Mouse (Mus musculus) liver, postnatal 0 days (tissue): Measurements from ENCODE around the gene Grid1. TPM values are rescaled to one million over a fixed set of nuclear protein-coding genes. Genes with fewer than 3 reads are reported as not detected.

Experiments used
- ATAC-seq: fragments of 200-750 bp; cut with Nextera tagmentation; 2 replicates; pipeline ENCODE4 v1.8.0; 2017; ENCODE audit warnings: mild to moderate bottlenecking, moderate library complexity
- DNase-seq: peaks from one replicate; pipeline ENCODE4 v3.0.0-alpha.2; 2016
- H3K27ac ChIP-seq: fragments of 300-500 bp; sonication (generic); 2 replicates; pipeline ENCODE4 v1.5.1; 2014; ENCODE audit warnings: antibody characterized with exemption, moderate library complexity, mild to moderate bottlenecking, low read depth
- H3K27me3 ChIP-seq: fragments of 300-500 bp; sonication (generic); 2 replicates; pipeline ENCODE4 v1.6.1; 2014; ENCODE audit warnings: low read length, control low read depth, mixed read lengths; ENCODE audit not compliant: insufficient read depth
- H3K36me3 ChIP-seq: fragments of 300-500 bp; sonication (generic); replicated peaks from 2 replicates; pipeline ENCODE4 v1.6.1; 2014; ENCODE audit warnings: mild to moderate bottlenecking, control low read depth, low read length, moderate library complexity, mixed read lengths; ENCODE audit not compliant: insufficient read depth
- H3K4me1 ChIP-seq: fragments of 300-500 bp; sonication (generic); 2 replicates; pipeline ENCODE4 v1.6.1; 2014; ENCODE audit warnings: antibody characterized with exemption, mild to moderate bottlenecking, control low read depth; ENCODE audit not compliant: insufficient read depth
- H3K4me2 ChIP-seq: fragments of 300-500 bp; sonication (generic); 2 replicates; pipeline ENCODE4 v1.6.1; 2014; ENCODE audit warnings: low read depth, mild to moderate bottlenecking, low read length, moderate library complexity, mixed read lengths
- H3K4me3 ChIP-seq: fragments of 300-500 bp; sonication (generic); 2 replicates; pipeline ENCODE4 v1.5.1; 2014; ENCODE audit warnings: low read depth, low read length
- H3K9ac ChIP-seq: fragments of 300-500 bp; sonication (generic); replicated peaks from 2 replicates; pipeline ENCODE4 v1.6.1; 2014; ENCODE audit warnings: mild to moderate bottlenecking, moderate library complexity
- H3K9me3 ChIP-seq: fragments of 300-500 bp; sonication (generic); 2 replicates; pipeline ENCODE4 v1.6.1; 2016; ENCODE audit warnings: mild to moderate bottlenecking, control low read depth, low read length, mixed read lengths
- CTCF ChIP-seq: sonication (generic); IDR thresholded peaks from 2 replicates; pipeline ENCODE4 v1.5.1; 2016; ENCODE audit warnings: antibody characterized with exemption, low read depth
- EP300 ChIP-seq: IDR thresholded peaks from 2 replicates; pipeline ENCODE4 v1.6.1; 2016; ENCODE audit warnings: antibody characterized with exemption, low read depth, mild to moderate bottlenecking
- WGBS: fragments of 180-500 bp; shearing (Covaris S2); extraction: QIAGEN DNeasy Blood & Tissue Kit; methylation state at CpG from one replicate; pipeline ENCODE4 v1.1.7; 2014; ENCODE audit not compliant: insufficient replicate concordance; 5-methylcytosine and 5-hydroxymethylcytosine counted together
- polyA plus RNA-seq: library from polyadenylated mRNA; unstranded; fragments of >200 nt; fragmentation: Nextera tagmentation; extraction: Ambion mirVana; gene quantifications from 2 replicates; pipeline ENCODE4 v1.2.1, GENCODE M21; 2015

Grid1 gene
- polyA plus RNA-seq, 1 experiment from 2014 or later, result not detected

DNA sequence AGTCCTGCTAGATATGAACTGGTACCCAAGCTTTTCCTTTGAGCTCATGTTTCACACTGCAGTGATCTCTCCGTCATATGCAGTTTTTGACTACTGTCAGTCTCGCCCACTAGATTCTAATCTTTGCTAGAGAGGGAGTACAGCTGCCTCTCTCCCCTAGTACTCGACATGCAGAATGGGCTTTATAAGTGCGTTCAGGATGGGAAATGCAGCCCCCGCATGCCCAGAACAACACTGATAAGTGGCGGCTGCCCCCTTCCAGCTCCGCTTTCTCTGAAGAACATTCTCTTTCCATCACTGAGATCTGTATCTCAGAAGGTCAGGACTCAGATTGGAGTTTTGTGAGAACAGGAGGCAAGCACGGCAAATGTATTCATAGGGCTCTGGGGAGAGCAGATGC lies 229.3 kb downstream of the Grid1 start:
- Histone ChIP-seq H3K4me1 (no peaks in the 10 kb centered on the region), H3K4me3 (no peak overlapping the region)
- TF ChIP-seq EP300 (no peak), CTCF (no peak)

GRCm38 (mm10) chr14:35054139-35054538 lies 234.2 kb downstream of the Grid1 start:
- ATAC-seq (no peak), DNase-seq (no peak)
- H3K9ac ChIP-seq, result no peak overlapping the region
- H3K27ac ChIP-seq, result no peak overlapping the region
- no peaks in the 10 kb centered on the region for H3K27me3 ChIP-seq
- TF ChIP-seq EP300 (no peak), CTCF (no peak)
- no peaks in the 10 kb centered on the region for H3K9me3 ChIP-seq
- WGBS, result 54% methylated on average over 3 of the region's 3 CpGs
- no peak overlapping the region for H3K4me3 ChIP-seq
- no peak overlapping the region for H3K4me2 ChIP-seq
- no peaks in the 10 kb centered on the region for H3K36me3 ChIP-seq
- no peaks in the 10 kb centered on the region for H3K4me1 ChIP-seq

More for the DNA sequence above, 229.3 kb downstream of the Grid1 start:
- Histone ChIP-seq H3K36me3 (no peaks in the 10 kb centered on the region), H3K4me2 (no peak overlapping the region), H3K27ac (no peak overlapping the region), H3K9me3 (no peaks in the 10 kb centered on the region), H3K27me3 (no peaks in the 10 kb centered on the region), H3K9ac (no peak overlapping the region)
- ATAC-seq (no peak), DNase-seq (no peak)
- 71% methylated on average over 8 of the region's 8 CpGs for WGBS

DNA sequence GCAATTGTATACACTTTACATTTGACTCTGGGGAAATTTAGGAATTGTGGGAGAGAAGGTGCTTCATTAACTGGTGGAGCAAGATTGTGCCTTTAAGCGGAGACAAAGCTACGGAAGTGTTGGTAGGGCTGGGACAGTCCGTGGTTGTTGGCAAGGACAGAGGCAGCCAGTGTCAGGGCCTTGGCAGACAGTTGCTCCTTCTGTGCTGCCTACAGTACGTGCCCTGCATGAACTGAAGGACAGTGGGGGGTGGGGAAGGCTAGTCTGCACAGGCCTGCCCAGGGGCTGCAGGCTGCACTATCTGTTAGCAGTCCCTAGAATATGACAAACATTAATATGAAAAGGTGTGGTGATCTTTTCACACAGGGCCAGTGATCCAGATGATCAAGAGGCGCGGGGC lies 254.7 kb downstream of the Grid1 start:
- Histone ChIP-seq H3K36me3 (no peaks in the 10 kb centered on the region), H3K27me3 (no peaks in the 10 kb centered on the region), H3K9ac (no peak overlapping the region), H3K9me3 (no peaks in the 10 kb centered on the region), H3K4me3 (no peak overlapping the region), H3K4me2 (no peak overlapping the region), H3K4me1 (no peaks in the 10 kb centered on the region), H3K27ac (no peak overlapping the region)
- no peak for TF ChIP-seq EP300
- no peak for TF ChIP-seq CTCF
- DNase-seq (no peak), ATAC-seq (no peak)
- 68% methylated on average over 6 of the region's 6 CpGs for WGBS

DNA sequence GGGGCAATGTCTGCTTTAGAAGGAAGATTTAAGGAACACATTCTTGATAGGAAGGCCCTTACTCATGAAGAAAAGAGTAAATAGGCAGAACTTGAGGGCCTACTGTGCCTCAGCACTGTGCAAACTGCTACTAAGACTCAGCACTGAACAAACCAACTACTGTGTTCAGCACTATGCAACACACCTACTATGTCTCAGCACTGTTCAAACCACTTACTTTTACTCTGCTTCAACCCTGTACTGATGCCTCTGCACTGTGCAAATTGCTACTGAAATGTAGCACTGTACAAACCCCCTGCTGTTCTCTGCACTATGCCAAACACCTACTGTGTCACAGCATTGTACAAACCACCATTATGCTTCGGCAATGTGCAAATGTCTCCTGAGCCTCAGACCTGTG lies 260.0 kb downstream of the Grid1 start:
- TF ChIP-seq EP300 (no peak), CTCF (no peak)
- Histone ChIP-seq H3K27me3 (no peaks in the 10 kb centered on the region), H3K4me2 (no peak overlapping the region), H3K36me3 (no peaks in the 10 kb centered on the region), H3K9ac (no peak overlapping the region), H3K9me3 (no peaks in the 10 kb centered on the region), H3K4me1 (no peaks in the 10 kb centered on the region), H3K4me3 (no peak overlapping the region), H3K27ac (no peak overlapping the region)
- no peak for DNase-seq
- no peak for ATAC-seq
- 69% methylated on average over 1 of the region's 1 CpGs for WGBS

GRCm38 (mm10) chr14:35092646-35093045 lies 272.7 kb downstream of the Grid1 start:
- Histone ChIP-seq H3K9me3 (no peaks in the 10 kb centered on the region), H3K27ac (no peak overlapping the region), H3K27me3 (no peaks in the 10 kb centered on the region), H3K4me1 (no peaks in the 10 kb centered on the region), H3K4me3 (no peak overlapping the region), H3K9ac (no peak overlapping the region), H3K36me3 (no peaks in the 10 kb centered on the region), H3K4me2 (no peak overlapping the region)
- ATAC-seq (no peak), DNase-seq (no peak)
- TF ChIP-seq CTCF, result no peak
- no peak for TF ChIP-seq EP300
- 85% methylated on average over 4 of the region's 4 CpGs for WGBS

GRCm38 (mm10) chr14:35093561-35094186 lies 273.8 kb downstream of the Grid1 start:
- H3K4me3 ChIP-seq, result no peak overlapping the region
- H3K9ac ChIP-seq, result no peak overlapping the region
- ATAC-seq (no peak), DNase-seq (no peak)
- no peak overlapping the region for H3K4me2 ChIP-seq
- H3K36me3 ChIP-seq, result no peaks in the 10 kb centered on the region
- H3K9me3 ChIP-seq, result no peaks in the 10 kb centered on the region
- H3K27me3 ChIP-seq, result no peaks in the 10 kb centered on the region
- no peak overlapping the region for H3K27ac ChIP-seq
- no peaks in the 10 kb centered on the region for H3K4me1 ChIP-seq
- TF ChIP-seq EP300 (no peak), CTCF (no peak)
- 66% methylated on average over 6 of the region's 6 CpGs for WGBS

DNA sequence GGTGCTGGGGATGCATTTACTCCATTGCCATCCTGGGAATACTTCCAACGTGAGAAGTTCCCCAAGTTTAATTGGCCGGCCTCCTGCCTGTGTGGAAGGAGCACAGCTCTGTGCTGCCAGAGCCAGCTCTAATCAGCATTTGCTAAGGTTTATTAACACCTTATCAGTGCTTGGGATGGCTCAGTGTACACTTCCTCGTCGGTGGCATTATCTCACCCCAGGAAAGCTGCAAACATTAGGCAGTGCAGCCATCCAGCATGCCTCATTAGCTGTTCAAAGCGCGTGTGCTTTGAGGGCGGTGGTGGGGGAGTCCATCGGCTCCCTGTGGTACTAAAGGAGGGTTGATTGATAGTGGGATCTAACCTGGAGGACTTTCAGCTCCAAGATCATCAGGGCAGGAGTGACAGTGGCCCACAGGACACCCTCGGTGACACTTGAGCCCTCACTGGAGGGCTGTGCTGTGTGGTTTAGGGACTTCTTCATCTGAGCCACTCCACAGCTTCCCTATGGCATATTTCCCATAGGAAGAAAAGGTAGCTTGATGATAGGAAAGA lies 275.7 kb downstream of the Grid1 start:
- H3K4me2 ChIP-seq, result no peak overlapping the region
- no peaks in the 10 kb centered on the region for H3K4me1 ChIP-seq
- TF ChIP-seq EP300, result no peak
- no peak for TF ChIP-seq CTCF
- ATAC-seq, result no peak
- H3K27me3 ChIP-seq, result no peaks in the 10 kb centered on the region
- 41% methylated on average over 9 of the region's 9 CpGs for WGBS
- no peak overlapping the region for H3K27ac ChIP-seq
- H3K9me3 ChIP-seq, result no peaks in the 10 kb centered on the region
- no peaks in the 10 kb centered on the region for H3K36me3 ChIP-seq
- no peak for DNase-seq
- H3K4me3 ChIP-seq, result no peak overlapping the region
- H3K9ac ChIP-seq, result no peak overlapping the region
